Mouse (Mus musculus) layer of hippocampus, adult 8-10 months (tissue): Measurements from ENCODE around the gene Rnase2b. TPM values are rescaled to one million over a fixed set of nuclear protein-coding genes. Genes with fewer than 3 reads are reported as not detected.

Source experiments
- total RNA-seq, 4 experiments: library from RNA; stranded (reverse); gene quantifications; 2 replicates each; pipeline ENCODE4 v1.2.4; 2022

Rnase2b gene
- total RNA-seq, 4 experiments from 2014 or later: 0.74 TPM; not detected in 3

Other genes with a start within 250 kb of the Rnase2b start
- 10 to 100 TPM; 30.4 to 37.1 (median 34.9) TPM for gene Osgep, start 237.4 kb upstream of the Rnase2b start, total RNA-seq
- gene Apex1, start 237.3 kb upstream of the Rnase2b start, total RNA-seq: 10 to 100 TPM; 61.2 to 67.5 (median 64.1) TPM
- 100 to 1,000 TPM in 1 of 4 experiments, 10 to 100 TPM in 3; 87.5 to 104 (median 94.3) TPM for gene Pip4p1, start 231.4 kb upstream of the Rnase2b start, total RNA-seq
- gene Pnp, start 231.2 kb upstream of the Rnase2b start, total RNA-seq: 10 to 100 TPM; 14.9 to 21.4 (median 18.2) TPM
- 10 to 100 TPM in 3 of 4 experiments, 1 to 10 TPM in 1; 8.5 to 15.5 (median 10.8) TPM for gene Gm49342, start 217.7 kb upstream of the Rnase2b start, total RNA-seq
- gene Pnp2, start 206.3 kb upstream of the Rnase2b start, total RNA-seq: 1 to 10 TPM; 1.3 to 2.0 (median 1.5) TPM
- under 1 TPM in 1 of 4 experiments, not detected in 3; 0.20 TPM for gene Rnase10, start 154.5 kb upstream of the Rnase2b start, total RNA-seq
- gene Rnase9, start 120.4 kb upstream of the Rnase2b start, total RNA-seq: not detected
- gene Rnase11, start 112.1 kb upstream of the Rnase2b start, total RNA-seq: not detected
- gene Rnase12, start 104.6 kb upstream of the Rnase2b start, total RNA-seq: not detected
- not detected for gene Olfr750, start 87.8 kb upstream of the Rnase2b start, total RNA-seq
- 10 to 100 TPM; 14.0 to 46.9 (median 27.4) TPM for gene Rnase4, start 71.2 kb upstream of the Rnase2b start, total RNA-seq
- 10 to 100 TPM in 2 of 4 experiments, 1 to 10 TPM in 2; 3.9 to 15.2 (median 8.4) TPM for gene Ang, start 71.1 kb upstream of the Rnase2b start, total RNA-seq
- not detected for gene Eddm3b, start 47.8 kb upstream of the Rnase2b start, total RNA-seq
- under 1 TPM in 2 of 4 experiments, not detected in 2; 0.45 to 0.50 TPM for gene Rnase6, start 38.4 kb upstream of the Rnase2b start, total RNA-seq
- 1 to 10 TPM; 2.7 to 5.0 (median 3.1) TPM for gene Rnase1, start 15.5 kb upstream of the Rnase2b start, total RNA-seq
- not detected for gene Ang2, start 36.9 kb downstream of the Rnase2b start, total RNA-seq
- gene Ear14, start 41.1 kb downstream of the Rnase2b start, total RNA-seq: not detected
- not detected for gene Rnase2a, start 93.9 kb downstream of the Rnase2b start, total RNA-seq
- not detected for gene Gm7247, start 199.5 kb downstream of the Rnase2b start, total RNA-seq
- not detected for gene Vmn2r88, start 248.6 kb downstream of the Rnase2b start, total RNA-seq